Mouse (Mus musculus) regulatory T cell (primary cell): ENCODE data around the gene C130050O18Rik.

Source experiments
- in situ Hi-C: fragments of 300-600 bp; cut with MboI, MseI; formaldehyde crosslinking; loops from one replicate; pipeline ENCODE4 v1.15.1; 2025; ENCODE audit warnings: high pct_unique_total_duplicates

C130050O18Rik gene

GRCm38 (mm10) chr5:139423026-139423865 lies 18.2 kb downstream of the C130050O18Rik start, which contains the start of gene Gper1:
Gper1 (plus strand) TSS chr5:139423151.
- in situ Hi-C loops, result loop anchor here (10.0 kb wide), 1 partner anchor 222 kb away; no protein-coding TSS in a partner anchor

- in situ Hi-C loops, result loop anchor here (10.0 kb wide), 1 partner anchor 220 kb away; no protein-coding TSS in a partner anchor
Observed at GRCm38 (mm10) chr5:139425198-139425597, 20.1 kb downstream of the C130050O18Rik start.

GRCm38 (mm10) chr5:139427001-139427400 lies 21.9 kb downstream of the C130050O18Rik start:
- in situ Hi-C loops, result loop anchor here (10.0 kb wide), 1 partner anchor 218 kb away; no protein-coding TSS in a partner anchor

GRCm38 (mm10) chr5:139427989-139428388 lies 22.9 kb downstream of the C130050O18Rik start:
- in situ Hi-C loops, result loop anchor here (10.0 kb wide), 1 partner anchor 217 kb away; no protein-coding TSS in a partner anchor

GRCm38 (mm10) chr5:139429818-139430341 lies 24.8 kb downstream of the C130050O18Rik start:
- in situ Hi-C loops, result loop anchor here (10.0 kb wide), 1 partner anchor 215 kb away; no protein-coding TSS in a partner anchor

GRCm38 (mm10) chr5:139432333-139432732 lies 27.3 kb downstream of the C130050O18Rik start:
- in situ Hi-C loops, result no loop called here

GRCm38 (mm10) chr5:139432747-139433508 lies 27.8 kb downstream of the C130050O18Rik start:
- in situ Hi-C loops, result no loop called here

- in situ Hi-C loops, result no loop called here
Observed at GRCm38 (mm10) chr5:139433842-139434568, 28.9 kb downstream of the C130050O18Rik start.

- in situ Hi-C loops, result no loop called here
Observed at GRCm38 (mm10) chr5:139434940-139435339, 29.9 kb downstream of the C130050O18Rik start.

- in situ Hi-C loops, result no loop called here
Observed at GRCm38 (mm10) chr5:139437769-139438168, 32.7 kb downstream of the C130050O18Rik start.

- in situ Hi-C loops, result no loop called here
Observed at GRCm38 (mm10) chr5:139438440-139438839, 33.4 kb downstream of the C130050O18Rik start.

- in situ Hi-C loops, result no loop called here
Observed at GRCm38 (mm10) chr5:139440451-139440850, 35.4 kb downstream of the C130050O18Rik start.

GRCm38 (mm10) chr5:139440926-139441725 lies 36.0 kb downstream of the C130050O18Rik start:
- in situ Hi-C loops, result no loop called here

GRCm38 (mm10) chr5:139441726-139442018 lies 36.6 kb downstream of the C130050O18Rik start:
- in situ Hi-C loops, result no loop called here

GRCm38 (mm10) chr5:139442428-139442827 lies 37.3 kb downstream of the C130050O18Rik start:
- in situ Hi-C loops, result no loop called here

- in situ Hi-C loops, result no loop called here
Observed at GRCm38 (mm10) chr5:139442962-139443361, 37.9 kb downstream of the C130050O18Rik start.

- in situ Hi-C loops, result no loop called here
Observed at GRCm38 (mm10) chr5:139445258-139445657, 40.2 kb downstream of the C130050O18Rik start.

- in situ Hi-C loops, result no loop called here
Observed at GRCm38 (mm10) chr5:139448025-139448424, 42.9 kb downstream of the C130050O18Rik start.

GRCm38 (mm10) chr5:139449161-139449791 lies 44.2 kb downstream of the C130050O18Rik start:
- in situ Hi-C loops, result no loop called here

GRCm38 (mm10) chr5:139449926-139450325 lies 44.8 kb downstream of the C130050O18Rik start:
- in situ Hi-C loops, result no loop called here
